Mouse (Mus musculus) midbrain, postnatal 0 days (tissue): ENCODE results near the gene Nfia. TPM values are rescaled to one million over a fixed set of nuclear protein-coding genes. Genes with fewer than 3 reads are reported as not detected.

Source experiments
- ATAC-seq: fragments of 200-750 bp; cut with Nextera tagmentation; 2 replicates; pipeline ENCODE4 v1.8.0; 2017; ENCODE audit warnings: moderate number of reproducible peaks, mild to moderate bottlenecking, moderate TSS enrichment, moderate library complexity; ENCODE audit not compliant: low FRiP score
- DNase-seq: peaks from one replicate; pipeline ENCODE4 v3.0.0-alpha.2; 2015; ENCODE audit warnings: low spot score
- H3K27ac ChIP-seq: fragments of 300-500 bp; sonication (generic); 2 replicates; pipeline ENCODE4 v1.5.1; 2014; ENCODE audit warnings: low read depth, mild to moderate bottlenecking, low read length, mixed read lengths
- H3K27me3 ChIP-seq: fragments of 300-500 bp; sonication (generic); 2 replicates; pipeline ENCODE4 v1.6.1; 2014; ENCODE audit warnings: low read length, control low read depth, mixed read lengths; ENCODE audit not compliant: insufficient read depth
- H3K36me3 ChIP-seq: fragments of 300-500 bp; sonication (generic); 2 replicates; pipeline ENCODE4 v1.6.1; 2014; ENCODE audit warnings: low read length, control low read depth, mixed read lengths; ENCODE audit not compliant: insufficient read depth
- H3K4me1 ChIP-seq: fragments of 300-500 bp; sonication (generic); 2 replicates; pipeline ENCODE4 v1.6.1; 2014; ENCODE audit warnings: mild to moderate bottlenecking, control low read depth, antibody characterized with exemption, low read length, mixed read lengths; ENCODE audit not compliant: insufficient read depth
- H3K4me2 ChIP-seq: fragments of 300-500 bp; sonication (generic); 2 replicates; pipeline ENCODE4 v1.6.1; 2014; ENCODE audit warnings: low read depth, mild to moderate bottlenecking, low read length, mixed read lengths; ENCODE audit not compliant: poor library complexity, severe bottlenecking
- H3K4me3 ChIP-seq: fragments of 300-500 bp; sonication (generic); 2 replicates; pipeline ENCODE4 v1.5.1; 2014; ENCODE audit warnings: low read depth, mild to moderate bottlenecking, low read length, moderate library complexity
- H3K9ac ChIP-seq: fragments of 300-500 bp; sonication (generic); replicated peaks from 2 replicates; pipeline ENCODE4 v1.6.1; 2014; ENCODE audit warnings: mild to moderate bottlenecking, low read length, moderate library complexity, mixed read lengths; ENCODE audit not compliant: poor library complexity, severe bottlenecking
- H3K9me3 ChIP-seq: fragments of 300-500 bp; sonication (generic); 2 replicates; pipeline ENCODE4 v1.6.1; 2016; ENCODE audit warnings: low read length, control low read depth
- CTCF ChIP-seq: IDR thresholded peaks from 2 replicates; pipeline ENCODE4 v1.5.1; 2016; ENCODE audit warnings: antibody characterized with exemption, mild to moderate bottlenecking
- WGBS: fragments of 180-500 bp; shearing (Covaris S2); extraction: QIAGEN DNeasy Blood & Tissue Kit; methylation state at CpG from one replicate; pipeline ENCODE4 v1.1.7; 2014; 5-methylcytosine and 5-hydroxymethylcytosine counted together
- polyA plus RNA-seq: library from polyadenylated mRNA; unstranded; fragments of >200 nt; fragmentation: Nextera tagmentation; extraction: Ambion mirVana; gene quantifications from 2 replicates; pipeline ENCODE4 v1.2.1, GENCODE M21; 2015
- total RNA-seq: library from RNA; depleted of rRNA; stranded (reverse); fragments of >200 nt; gene quantifications from 2 replicates; pipeline ENCODE4 v1.2.3, GENCODE M21; 2014

Nfia gene
- total and polyA plus RNA-seq, 2 experiments from 2014 or later = 35.7 to 51.7 TPM

- DNase-seq (no peak), ATAC-seq (no peak)
- no peak overlapping the region for H3K4me3 ChIP-seq
- H3K9me3 ChIP-seq = no peaks in the 10 kb centered on the region
- TF ChIP-seq CTCF = no peak
- H3K9ac ChIP-seq = no peak overlapping the region
- H3K27ac ChIP-seq = no peak overlapping the region
- H3K4me1 ChIP-seq = no peaks in the 10 kb centered on the region
- 71% methylated on average over 10 of the region's 10 CpGs for WGBS
- H3K36me3 ChIP-seq = no peaks in the 10 kb centered on the region
- no peak overlapping the region for H3K4me2 ChIP-seq
- H3K27me3 ChIP-seq = no peaks in the 10 kb centered on the region
Measured at GRCm38 (mm10) chr4:98118761-98119675, 346.5 kb downstream of the Nfia start.

DNA sequence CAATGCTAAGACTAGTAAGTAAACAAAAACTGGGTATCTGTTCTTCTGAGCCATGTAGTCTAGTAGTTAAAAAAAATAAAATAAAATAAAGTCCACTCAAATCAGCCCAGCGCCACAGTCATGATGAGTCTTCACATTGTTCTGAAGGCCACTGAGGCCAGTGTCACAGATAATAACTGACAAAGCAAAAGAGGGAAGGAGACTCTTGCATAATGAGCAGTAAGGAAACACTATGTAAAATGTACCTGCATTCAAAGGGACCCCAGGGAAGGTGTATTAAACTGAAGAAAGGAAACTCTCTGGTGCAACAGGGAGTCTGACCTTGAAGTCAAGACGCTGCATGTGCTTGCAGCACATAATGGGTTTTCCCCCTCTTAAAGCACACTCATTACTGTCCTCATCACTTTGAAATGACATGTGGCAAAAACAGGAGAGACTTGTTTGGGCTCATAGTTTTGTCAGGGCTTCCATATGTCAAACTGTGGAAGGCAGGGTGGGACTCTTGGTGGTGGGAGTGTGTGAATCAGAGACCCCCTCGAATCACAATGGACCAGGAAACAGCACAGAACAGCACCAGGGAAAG lies 347.5 kb downstream of the Nfia start:
- no peaks in the 10 kb centered on the region for H3K36me3 ChIP-seq
- H3K4me2 ChIP-seq = no peak overlapping the region
- no peak overlapping the region for H3K4me3 ChIP-seq
- H3K27ac ChIP-seq = no peak overlapping the region
- H3K27me3 ChIP-seq = no peaks in the 10 kb centered on the region
- no peak for TF ChIP-seq CTCF
- H3K4me1 ChIP-seq = no peaks in the 10 kb centered on the region
- DNase-seq = no peak
- ATAC-seq = no peak
- H3K9ac ChIP-seq = no peak overlapping the region
- no peaks in the 10 kb centered on the region for H3K9me3 ChIP-seq
- 78% methylated on average over 3 of the region's 3 CpGs for WGBS

DNA sequence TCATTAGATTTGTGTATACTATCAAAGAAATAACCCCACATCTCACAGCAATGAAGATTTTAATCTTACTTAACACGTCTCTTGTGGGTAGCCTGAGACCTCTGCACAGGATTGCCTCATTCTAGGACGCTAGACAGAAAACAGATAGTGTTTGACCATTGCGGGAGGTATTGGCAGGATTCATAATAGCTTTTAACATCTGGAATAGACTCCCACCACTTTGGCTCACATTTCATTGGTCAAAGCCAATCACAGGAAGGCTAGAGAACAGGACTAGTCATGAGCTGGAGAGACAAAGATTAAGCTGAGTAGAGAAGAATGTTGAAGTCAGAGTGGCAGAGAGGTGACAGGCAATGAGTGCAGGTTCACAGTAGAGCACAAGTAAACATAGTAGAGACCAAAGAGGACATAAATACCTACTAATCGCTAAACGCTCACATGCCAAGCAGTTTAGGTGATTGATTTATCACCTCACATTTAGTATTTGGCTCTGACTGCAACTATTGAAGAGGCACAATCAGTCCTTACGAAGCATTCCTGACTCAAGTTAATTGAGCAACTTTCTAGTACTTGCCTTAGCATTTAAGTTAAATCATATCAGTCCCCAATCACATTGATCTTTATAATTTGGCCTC lies 348.3 kb downstream of the Nfia start:
- no peaks in the 10 kb centered on the region for H3K9me3 ChIP-seq
- H3K27ac ChIP-seq = no peak overlapping the region
- no peak overlapping the region for H3K4me2 ChIP-seq
- no peaks in the 10 kb centered on the region for H3K27me3 ChIP-seq
- H3K4me3 ChIP-seq = no peak overlapping the region
- no peak for TF ChIP-seq CTCF
- DNase-seq (no peak), ATAC-seq (no peak)
- no peaks in the 10 kb centered on the region for H3K4me1 ChIP-seq
- WGBS = 92% methylated on average over 6 of the region's 6 CpGs
- H3K9ac ChIP-seq = no peak overlapping the region
- no peaks in the 10 kb centered on the region for H3K36me3 ChIP-seq

DNA sequence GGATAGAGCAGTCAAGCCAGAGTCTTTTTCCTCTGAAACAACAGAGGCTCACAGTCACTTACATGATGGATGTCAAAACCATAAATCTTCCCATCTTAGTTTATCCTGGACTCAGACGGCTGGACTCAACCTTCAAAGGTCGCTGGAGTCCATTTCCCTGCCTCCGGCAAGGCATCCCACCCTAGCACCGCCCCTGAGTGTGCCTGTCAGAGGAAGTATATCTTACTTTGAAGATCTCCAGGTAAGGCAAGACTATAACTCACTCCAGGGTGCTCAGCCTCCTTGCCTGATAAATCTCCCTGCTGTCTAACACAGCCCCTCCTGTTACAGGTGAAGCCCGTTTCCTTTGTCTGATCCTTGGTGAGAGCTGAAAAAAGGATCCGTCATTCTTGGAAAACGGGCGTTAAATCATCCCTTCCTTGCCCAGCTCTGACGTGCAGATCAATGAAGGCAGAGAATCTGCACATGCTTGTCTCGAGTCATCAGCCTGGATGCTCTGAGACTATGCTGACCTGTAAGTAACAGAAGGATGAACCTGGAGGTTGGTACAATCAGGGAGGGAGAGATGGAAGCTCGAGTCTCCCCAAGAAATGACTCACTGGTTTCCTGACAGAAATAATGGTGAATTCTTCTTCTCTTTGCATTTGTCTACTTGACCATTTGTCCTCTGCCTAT lies 353.6 kb downstream of the Nfia start:
- H3K4me2 ChIP-seq = no peak overlapping the region
- H3K36me3 ChIP-seq = no peaks in the 10 kb centered on the region
- H3K9ac ChIP-seq = no peak overlapping the region
- 82% methylated on average over 11 of the region's 11 CpGs for WGBS
- ATAC-seq (no peak), DNase-seq (no peak)
- H3K27ac ChIP-seq = no peak overlapping the region
- no peak overlapping the region for H3K4me3 ChIP-seq
- TF ChIP-seq CTCF = no peak
- H3K9me3 ChIP-seq = no peaks in the 10 kb centered on the region
- no peaks in the 10 kb centered on the region for H3K4me1 ChIP-seq
- H3K27me3 ChIP-seq = no peaks in the 10 kb centered on the region

- H3K4me2 ChIP-seq = no peak overlapping the region
- no peak overlapping the region for H3K27ac ChIP-seq
- no peak overlapping the region for H3K4me3 ChIP-seq
- DNase-seq (no peak), ATAC-seq (no peak)
- H3K36me3 ChIP-seq = no peaks in the 10 kb centered on the region
- TF ChIP-seq CTCF = no peak
- no peaks in the 10 kb centered on the region for H3K27me3 ChIP-seq
- H3K4me1 ChIP-seq = no peaks in the 10 kb centered on the region
- WGBS = 60% methylated on average over 2 of the region's 2 CpGs
- no peak overlapping the region for H3K9ac ChIP-seq
- no peaks in the 10 kb centered on the region for H3K9me3 ChIP-seq
Measured at GRCm38 (mm10) chr4:98130798-98131197, 358.3 kb downstream of the Nfia start.
